Mouse (Mus musculus) liver, postnatal 0 days (tissue): Measurements from ENCODE around the gene Zfp598.

Source experiments
- CTCF ChIP-seq: sonication (generic); IDR thresholded peaks from 2 replicates; pipeline ENCODE4 v1.5.1; 2016; ENCODE audit warnings: antibody characterized with exemption, low read depth
- EP300 ChIP-seq: IDR thresholded peaks from 2 replicates; pipeline ENCODE4 v1.6.1; 2016; ENCODE audit warnings: antibody characterized with exemption, low read depth, mild to moderate bottlenecking

GRCm38 (mm10) chr17:24642791-24643343, 26.6 kb upstream of the Zfp598 start:
- TF ChIP-seq CTCF = no peak
- no peak for TF ChIP-seq EP300
